Mouse (Mus musculus) natural killer cell, adult 2 months (primary cell): Measurements from ENCODE around the gene Dpp9.
"Not testable (repeated sequence)": the region's sequence is repeated elsewhere in the genome, so short reads cannot be mapped to it uniquely, and the experiment has no call there.

Experiments
- DNase-seq, 2 experiments: peaks; one replicate each; pipeline ENCODE4 v3.0.0; 2022; ENCODE audit warnings: low spot score in 2 of 2

The Dpp9 gene

DNA sequence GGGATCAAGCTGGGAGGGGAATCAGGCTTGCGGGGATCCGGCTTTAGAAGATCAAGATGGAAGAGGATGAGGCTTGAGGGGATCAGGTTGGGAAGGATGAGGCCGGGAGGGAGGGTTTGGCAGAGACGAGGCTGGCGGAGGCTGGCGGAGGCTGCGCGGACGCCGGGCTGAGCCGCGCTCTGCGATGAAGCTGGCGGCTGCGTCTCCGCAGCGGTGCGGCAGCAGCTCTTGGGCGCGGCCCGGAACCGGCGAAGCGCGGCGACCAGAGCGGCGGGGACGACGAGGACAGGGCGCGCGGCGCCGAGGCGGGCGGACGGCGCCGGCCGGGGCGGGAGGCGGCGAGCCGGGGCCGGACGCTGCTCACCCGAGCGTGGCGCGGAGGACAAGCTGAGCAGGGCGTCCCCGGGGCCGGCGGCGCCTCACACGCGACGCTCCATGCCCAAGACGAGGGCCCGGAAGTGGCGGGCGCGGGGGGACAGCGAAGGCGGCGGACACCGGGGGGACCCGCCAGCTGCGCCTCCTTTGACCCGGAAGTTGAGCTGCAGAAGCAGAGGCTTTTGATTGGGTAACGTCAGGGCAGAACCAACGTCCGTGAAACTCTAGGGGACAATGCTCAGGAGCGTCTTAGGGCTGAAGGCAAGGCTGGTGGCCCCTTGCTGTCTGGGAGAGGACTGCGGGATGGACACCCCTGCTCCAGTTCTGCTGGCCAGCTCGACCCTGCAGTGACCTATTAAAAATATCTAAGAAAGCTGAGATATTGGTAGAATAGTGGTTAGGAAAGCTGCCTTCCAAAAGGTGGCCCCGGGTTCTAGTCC lies at the start of gene Dpp9:
Dpp9 (minus strand) TSS at position 529 of the 815 bp plus-strand sequence.
- DNase-seq, result peak; percentile 88

DNA sequence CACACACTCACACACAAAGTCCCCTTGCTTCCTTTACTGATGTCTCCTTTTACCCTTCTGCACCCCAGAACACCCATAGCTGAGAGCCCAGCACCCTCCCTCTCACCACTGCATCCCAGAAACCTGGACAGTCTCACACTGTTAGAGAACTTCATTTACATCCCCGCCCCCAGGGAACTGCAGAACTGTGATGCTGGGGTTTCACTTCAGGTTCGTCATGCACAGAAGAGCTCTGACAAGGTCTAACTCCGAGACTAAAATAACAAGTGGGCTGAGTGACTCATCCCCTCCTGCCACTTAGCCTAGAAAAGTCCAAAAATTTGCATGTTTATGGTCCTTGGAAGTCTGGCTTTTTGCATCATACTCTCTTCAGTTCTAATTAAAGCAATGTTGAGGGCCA lies 47.6 kb upstream of the Dpp9 start:
- peak in 1 of 2 experiments; percentile 82 for DNase-seq

DNA sequence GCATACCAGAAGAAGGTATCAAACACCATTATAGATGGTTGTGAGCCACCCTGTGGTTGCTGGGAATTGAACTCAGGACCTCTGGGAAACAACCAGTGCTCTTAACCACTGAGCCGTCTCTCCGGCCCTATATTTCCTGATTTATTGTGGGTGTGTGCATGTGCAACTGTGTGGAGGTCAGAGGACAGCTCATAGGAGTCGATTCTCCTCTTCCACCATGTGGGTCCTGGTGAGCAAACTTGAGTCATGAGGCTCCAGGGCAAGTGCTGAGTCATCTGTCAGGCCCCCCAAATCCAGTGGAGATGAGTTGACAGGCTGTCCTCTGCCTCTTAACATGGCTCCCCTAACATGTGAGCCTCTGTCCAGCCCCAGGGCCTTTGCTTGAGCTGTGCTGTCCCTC lies 47.2 kb upstream of the Dpp9 start:
- no peak for DNase-seq

DNA sequence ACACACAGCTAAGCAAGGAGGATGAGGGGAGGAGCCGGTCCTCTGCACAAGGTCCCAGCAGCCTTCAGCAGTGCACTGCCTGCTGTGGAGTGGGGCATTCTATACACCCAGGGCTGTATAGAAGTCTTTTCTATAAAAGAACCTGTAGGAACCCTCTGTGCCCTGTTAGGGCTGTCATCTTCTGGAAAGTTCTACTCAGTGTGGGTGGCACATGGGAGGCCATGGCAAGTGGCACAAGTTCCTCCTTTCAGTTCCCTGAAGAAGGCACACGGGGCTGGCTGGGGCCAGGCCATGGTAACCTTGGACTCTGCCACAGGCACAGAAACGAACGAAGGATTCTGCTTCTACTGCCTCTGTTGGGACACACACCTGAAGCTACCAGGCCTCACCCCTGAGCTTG lies 46.3 kb upstream of the Dpp9 start:
- peak in 1 of 2 experiments; percentile 42 for DNase-seq

DNA sequence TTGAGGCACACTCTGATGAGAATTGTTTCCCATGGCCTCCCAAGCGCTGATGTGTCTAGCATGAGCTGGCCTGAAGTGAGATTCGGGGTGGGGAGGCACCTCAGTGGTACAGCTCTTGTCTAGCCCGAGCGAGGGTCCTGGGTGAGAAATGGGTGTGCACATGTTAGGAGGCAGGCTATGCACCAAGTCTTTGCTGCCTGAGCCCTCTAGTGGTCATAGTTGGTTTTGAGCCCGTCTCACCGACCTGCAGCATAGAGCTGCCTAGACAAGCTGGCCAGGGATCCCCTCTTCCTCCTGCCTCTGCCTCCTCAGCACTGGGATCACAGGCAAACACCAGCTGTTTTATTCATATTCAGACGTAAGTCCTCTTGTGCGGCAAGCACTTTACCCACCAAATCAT lies 45.3 kb upstream of the Dpp9 start:
- DNase-seq, result peak; percentile 59 to 75

DNA sequence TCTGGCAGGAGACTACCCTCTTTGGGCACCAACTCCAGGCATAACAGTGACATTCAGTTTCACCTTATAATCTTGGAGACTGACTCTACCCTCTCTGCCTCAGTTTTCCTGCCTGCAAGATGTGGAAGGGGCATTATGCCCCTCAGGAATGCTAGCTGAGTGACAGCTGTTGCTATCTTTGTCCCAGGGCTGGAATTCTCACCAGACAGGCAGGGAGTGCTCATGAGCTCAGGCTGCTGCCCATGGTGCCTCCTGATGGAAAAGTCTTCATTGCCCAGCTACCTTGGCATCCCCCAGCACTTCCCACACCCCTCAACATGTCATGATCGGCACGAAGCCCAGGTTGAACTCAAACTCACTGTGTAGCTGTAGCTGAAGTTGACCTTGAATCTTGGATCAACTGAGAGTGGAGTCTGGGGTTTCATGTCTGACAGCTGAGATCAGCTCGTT lies 44.0 kb upstream of the Dpp9 start:
- no peak for DNase-seq

DNA sequence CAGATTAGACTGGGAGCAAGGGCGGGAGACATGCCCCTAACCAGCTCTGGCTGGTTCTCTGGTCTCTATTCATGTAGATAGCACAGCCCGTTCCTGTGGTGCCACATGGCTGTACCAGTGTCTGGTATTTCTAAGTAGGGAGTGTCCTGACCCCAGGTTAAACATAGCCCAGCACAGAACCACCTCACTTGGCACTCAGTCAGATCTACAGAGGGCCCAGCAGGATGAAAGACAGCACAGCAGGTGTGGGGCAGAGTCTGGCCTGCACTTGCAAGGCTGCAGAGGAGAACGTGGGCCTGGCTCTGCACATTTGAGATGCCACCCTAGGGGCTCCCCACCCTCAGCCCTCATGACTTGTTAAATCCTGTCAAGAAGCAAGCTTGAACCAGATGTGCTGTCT lies 42.5 kb upstream of the Dpp9 start:
- no peak for DNase-seq

DNA sequence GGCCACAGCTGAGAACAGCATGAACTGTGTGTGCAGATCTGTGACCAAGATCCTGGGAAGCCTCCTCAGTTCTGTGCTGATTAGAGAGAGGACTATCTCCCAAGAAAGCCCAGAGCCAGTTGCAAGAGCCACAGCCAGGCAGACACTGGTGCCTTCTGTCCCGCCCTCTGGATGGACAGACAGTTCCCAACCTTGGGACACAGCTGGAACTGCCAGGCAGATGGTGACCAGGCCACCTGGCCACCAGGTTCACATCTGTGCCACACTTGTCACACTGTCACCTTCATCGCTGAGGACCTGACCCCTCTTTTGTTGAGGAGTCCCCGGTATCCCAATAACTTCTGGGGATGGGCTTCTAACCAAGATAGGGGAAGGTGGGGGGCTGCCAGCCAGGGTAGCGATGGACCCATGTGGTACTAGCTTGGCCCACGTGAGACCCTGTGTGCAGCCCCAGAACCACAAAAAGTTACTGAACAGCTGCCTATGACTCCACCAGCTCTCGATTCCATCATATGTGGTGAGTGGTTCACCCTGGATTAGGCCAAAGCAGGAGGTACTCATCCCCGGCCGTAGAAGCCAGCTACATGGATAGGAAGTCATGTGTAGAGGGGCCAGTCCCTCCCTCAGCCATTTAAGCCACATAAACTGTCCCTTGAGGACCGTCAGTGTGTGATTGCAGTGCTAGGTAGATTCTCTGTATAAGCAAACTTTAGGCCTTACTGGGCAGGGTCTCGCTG lies 40.8 kb upstream of the Dpp9 start:
- DNase-seq, result no peak

DNA sequence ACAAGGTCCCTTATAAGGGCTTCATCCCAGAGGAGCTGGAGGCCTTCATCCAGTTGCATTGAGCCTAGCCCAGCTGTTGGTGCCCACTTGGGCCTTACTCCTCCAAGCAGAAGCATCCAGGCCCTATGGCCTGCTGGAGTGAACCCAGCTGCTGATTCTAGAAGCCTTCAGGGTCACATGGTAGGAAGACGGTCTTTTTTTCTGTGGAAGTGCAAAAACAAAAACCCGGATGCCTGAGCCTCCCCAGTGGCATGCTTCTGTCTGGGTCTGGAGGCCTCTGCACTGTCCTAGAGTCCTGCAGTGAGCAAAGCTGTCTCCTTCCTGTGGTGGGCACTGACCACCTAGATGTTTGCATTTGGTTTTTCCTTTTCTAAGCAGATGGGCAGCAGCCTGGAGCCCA lies 40.1 kb upstream of the Dpp9 start:
- not testable (repeated sequence) for DNase-seq

DNA sequence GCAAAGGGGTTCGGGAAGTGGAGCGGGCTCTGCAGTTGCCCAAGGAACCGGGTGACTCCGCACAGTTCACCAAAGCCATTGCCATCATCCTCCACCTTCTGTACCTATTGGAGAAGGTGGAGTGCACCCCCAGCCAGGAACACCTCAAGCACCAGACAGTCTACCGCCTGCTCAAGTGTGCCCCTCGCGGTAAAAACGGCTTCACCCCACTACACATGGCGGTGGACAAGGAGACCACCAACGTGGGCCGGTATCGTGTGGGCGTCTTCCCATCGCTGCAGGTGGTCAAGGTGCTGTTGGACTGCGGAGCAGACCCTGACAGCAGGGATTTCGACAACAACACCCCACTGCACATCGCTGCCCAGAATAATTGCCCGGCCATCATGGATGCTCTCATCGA lies 39.6 kb upstream of the Dpp9 start:
- not testable (repeated sequence) for DNase-seq

DNA sequence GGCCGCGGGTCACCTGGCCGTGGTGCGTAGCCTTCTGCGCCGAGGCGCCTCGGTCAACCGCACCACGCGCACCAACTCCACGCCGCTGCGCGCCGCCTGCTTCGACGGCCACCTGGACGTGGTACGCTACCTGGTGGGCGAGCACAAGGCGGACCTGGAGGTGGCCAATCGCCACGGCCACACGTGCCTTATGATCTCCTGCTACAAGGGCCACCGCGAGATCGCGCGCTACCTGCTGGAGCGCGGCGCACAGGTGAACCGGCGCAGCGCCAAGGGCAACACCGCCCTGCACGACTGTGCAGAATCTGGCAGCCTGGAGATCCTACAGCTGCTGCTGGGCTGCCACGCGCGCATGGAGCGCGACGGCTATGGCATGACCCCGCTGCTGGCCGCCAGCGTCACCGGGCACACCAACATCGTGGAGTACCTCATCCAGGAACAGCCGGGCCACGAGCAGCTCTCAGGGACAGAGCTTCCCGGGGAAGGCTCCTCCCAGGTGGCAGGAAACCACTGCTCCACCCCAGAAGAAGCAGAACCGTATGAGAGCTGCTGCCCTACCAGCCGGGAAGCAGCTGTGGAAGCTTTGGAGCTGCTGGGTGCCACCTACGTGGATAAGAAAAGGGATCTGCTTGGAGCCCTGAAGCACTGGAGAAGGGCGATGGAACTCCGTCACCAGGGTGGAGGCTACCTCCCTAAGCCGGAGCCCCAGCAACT lies 38.6 kb upstream of the Dpp9 start:
- DNase-seq, result no peak

DNA sequence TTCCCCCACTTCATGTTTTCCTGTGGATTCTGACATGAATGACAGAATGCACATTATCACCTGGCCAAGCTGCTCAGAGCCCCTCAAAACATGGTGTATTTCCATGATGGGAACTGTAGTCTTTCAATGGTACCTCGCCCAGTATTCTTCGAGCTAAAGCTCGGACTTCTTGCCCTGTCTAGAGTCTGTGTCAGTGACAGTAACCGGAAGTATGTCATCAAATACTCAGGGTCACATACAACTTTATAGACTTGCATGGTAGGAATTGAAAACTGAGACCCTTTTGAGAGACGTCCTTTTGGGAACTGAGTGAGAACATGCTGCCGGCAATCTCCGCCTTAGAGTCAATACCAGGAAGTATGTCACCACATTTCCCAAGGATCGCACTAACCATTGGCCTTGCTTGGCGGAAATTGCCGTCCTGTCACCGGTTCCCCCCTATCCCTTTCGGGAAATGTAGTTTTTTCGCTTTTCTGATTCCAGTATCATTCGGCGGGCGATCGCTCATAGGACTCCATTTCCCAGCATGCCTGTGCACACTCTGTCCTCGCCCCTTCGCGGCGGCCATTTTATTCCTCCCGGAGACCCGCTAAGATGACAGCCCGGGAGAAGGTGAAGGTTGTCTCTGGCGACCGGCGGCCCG lies 37.7 kb upstream of the Dpp9 start, which contains the start of gene Fem1a:
Fem1a (plus strand) TSS at position 572 of the 643 bp plus-strand sequence.
- DNase-seq, result peak; percentile 95 to 96

DNA sequence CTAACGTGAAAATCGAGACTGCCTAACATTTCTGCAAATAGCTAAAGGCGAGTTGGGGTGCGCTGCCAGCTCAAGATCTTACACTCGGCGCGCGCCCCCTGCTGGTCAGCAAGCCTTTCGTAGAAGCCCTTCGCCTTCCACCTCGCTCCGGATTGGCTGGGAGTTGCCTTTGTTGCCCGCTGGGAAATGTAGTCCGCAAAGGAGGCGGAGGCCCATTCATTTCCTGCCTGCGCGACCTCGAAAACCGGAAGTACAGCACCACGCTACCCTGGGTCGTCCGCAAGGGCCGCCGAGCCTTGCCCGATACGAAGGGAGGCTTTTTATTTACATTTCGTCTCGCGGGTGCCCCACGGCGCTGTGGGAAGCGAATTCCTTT lies 37.1 kb upstream of the Dpp9 start:
- peak; percentile 97 to 98 for DNase-seq

DNA sequence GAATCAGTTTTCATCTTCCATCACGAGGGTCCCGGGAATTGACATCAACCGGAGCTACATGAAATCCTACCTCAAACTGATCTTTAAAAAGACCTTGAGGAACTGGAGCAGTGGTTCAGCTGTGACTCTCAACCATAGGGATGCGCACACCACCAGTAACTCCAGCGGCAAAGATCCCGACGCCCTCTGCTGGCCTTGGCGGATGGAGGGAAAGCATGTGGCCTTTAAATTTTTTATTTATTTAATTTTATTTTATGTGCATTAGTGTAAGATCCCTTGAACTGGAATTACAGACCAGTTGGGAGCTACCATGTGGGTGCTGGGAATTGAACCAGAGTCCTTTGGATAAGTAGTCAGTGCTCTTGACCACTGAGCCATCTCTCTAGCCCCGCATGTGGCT lies 36.7 kb upstream of the Dpp9 start:
- no peak for DNase-seq

DNA sequence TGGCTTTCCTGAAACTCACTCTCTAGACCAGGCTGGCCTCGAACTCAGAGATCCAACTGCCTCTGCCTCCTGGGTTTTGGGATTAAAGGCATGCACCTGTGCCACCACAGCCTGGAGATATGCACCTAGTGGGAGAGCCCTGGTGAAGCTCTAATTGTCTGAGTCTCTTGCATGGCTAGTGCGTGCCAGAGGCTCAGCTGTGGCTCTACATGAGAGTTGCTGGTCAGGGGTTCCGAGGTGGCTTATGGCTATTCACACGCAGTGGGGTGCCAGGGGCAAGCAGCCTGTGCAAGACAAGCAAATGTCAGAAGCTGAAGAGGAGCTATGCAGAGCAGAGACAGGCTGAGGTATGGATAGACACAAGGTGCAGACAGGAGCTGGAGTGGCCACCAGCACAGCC lies 36.0 kb upstream of the Dpp9 start:
- no peak for DNase-seq

DNA sequence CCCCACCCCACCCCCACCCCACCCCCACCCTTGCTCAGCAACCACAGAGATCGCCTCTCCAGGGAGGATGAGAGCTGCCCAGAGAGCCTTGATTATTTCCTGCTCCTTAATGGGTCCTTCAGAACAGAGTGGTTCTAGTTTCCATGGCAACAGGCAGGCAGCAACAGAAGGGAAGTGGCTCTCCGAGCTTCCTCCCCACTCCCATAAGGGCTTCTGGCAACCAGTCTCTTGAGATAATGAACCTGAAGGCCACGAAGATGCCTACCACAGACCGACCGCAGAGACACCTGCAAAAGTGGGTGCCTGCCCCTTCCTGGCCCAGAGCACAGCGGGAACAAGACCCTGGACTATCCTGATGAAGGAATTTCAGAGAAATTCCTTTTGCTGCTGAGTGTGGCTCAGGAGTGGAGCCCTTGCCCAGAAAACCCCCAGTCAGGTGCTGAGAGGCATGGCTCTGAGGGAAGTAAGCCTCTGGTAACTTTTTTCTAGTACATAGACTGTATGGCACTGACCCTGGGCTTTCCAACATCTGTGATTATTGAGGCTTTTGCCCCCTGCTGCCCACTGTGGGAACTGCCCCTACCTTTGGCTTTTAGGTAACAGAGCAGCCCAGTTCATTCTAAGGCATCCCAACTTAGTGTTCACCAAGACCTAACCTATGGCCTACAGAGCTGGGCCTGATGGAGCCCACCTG lies 32.6 kb upstream of the Dpp9 start:
- DNase-seq, result peak; percentile 71 to 84

DNA sequence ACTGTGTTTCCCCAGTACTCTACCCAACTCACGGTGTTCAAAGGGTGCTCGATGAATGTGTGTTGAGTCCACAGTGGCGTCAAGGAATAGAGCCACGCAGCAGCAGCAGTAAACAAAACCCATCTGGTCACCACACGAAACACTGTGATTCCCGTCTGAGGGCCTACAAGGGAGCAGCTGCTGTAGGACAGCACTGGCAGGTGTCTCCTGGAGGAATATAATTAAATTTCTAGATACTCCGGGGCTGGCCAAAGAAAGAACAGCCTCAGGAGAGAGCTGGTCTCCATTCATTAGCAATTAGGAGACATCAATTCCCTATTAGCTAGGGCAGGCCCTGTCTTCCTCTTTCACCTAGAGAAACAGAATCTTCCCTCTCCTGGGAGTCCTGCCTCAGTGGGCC lies 26.9 kb upstream of the Dpp9 start:
- no peak for DNase-seq

DNA sequence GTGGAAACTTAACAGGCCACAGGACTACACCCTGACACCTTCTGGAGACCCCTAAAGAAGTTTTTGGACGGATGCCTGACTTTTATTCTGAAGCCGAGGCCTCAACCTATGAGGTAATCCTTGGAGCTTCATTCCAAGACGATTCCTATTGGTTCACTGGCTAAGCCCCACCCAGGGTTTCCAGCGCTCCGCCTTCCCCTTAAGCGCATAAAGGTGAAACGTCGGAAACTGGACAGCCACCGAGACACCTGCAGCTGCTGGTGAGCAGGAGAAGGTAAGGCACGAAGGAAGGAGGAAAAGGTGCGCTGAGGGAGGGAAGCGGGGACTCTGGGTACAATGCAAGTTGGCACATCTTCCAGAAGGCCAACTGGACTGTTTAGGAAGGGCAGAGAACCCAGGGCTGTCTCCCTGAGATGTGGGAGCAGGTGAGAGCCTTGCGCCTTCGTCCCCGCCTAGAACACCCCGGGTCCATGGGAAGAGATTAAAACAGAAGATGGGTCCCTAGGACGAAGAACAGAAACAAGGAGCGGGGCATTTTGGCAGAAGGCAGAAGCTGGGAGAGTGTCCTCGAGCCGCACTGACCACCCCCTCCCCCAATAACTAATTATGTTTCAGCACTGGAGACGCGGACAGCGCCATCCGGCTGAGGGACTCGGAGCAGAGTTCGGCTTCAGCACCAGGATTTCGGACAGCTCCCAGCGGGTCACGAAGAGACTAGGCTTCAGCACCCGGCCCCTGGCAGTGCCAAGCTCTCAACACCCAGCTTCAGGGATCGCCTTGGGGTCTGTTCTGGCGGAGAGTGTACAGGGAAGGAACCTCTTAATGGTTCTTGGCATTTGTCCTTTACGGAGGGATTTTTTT lies 23.1 kb upstream of the Dpp9 start:
- DNase-seq, result peak; percentile 44 to 65

DNA sequence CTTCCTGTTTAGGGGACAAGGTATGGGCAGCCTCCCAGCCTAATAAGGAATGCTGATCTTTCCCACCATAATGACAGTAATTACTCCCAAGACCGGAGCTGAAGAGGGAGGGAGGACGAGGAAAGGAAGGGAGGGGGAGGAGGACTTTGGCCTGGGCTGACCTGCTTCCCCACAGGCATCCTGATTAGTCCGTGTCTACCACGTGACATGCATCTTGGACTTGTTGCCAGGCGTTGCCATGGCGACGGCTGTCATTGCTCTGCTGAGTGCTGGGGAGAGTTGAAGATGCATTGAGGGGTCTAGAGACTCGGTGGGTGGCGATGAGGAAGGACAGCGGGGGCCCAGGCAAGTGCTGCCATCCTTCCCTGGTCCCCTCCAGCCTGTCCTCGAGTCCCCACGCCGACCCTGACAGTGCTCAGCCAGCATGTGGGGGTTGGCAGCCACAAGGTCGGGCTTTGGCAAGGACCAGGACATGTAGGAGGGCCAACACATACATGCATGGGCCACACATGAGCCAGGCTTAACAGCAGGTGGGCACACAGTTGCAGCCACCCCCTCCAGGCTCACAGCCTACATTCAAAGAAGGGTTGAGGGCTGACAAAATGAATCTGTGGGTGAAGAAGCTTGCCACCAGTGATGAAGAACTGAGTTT lies 15.2 kb upstream of the Dpp9 start:
- no peak for DNase-seq

DNA sequence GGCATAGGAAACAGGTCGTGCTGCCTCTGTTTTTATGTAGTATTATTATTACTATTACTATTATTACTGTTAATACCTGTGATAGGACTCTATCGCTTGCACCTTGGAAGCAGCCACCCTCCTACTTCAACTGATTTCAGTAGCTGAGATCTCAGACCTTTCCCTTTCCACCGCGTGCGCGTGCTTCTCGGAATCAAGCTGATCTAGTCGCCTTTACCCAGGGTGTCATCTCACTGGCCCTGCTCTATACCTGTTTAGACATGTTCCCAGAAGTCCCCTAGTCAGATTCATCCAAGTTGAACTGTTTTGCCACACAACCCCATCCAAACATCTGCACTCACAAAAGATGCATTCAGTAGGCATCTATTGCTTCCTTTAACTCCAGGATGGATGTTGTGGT lies 14.7 kb upstream of the Dpp9 start:
- DNase-seq, result no peak
